Mouse (Mus musculus): Measurements from ENCODE around the gene Zfp467. TPM values are rescaled to one million over a fixed set of nuclear protein-coding genes. Genes with fewer than 3 reads are reported as not detected.

Gene Zfp467
- polyA plus RNA-seq, 1 experiment from 2014 or later = 27.6 TPM

DNA sequence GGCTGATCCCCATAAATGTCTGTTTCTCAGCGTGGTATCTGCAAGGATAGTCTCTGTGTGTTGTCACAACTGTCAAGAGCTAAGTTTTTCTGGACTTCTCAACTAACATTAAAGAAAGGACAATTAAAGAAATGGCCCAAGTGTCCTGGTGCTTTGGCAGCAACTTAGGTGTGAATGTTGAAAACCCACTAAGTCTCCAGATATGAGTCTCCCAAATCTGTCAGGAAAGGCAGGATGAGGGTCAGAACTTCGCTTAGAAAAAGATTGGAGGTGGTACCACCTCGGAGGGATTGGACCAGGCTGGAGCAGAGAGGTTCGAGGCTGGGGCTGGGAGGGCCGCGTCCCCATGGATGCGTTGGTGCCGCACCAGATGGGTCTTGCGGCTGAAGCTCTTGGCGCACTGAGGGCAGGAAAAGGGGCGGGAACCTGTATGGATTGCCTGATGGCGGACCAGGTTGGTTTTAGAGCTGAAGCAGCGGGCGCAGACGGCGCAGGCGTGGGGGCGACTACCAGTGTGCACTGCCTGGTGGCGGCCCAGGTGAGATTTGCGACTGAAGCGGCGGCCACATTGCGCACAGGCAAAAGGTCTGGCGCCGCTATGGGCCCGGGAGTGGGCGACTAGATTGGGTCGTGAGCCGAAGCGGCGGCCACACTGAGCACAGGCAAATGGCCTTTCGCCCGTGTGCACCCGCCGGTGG, 7.8 kb downstream of the Zfp467 start:
- H3K36me3 ChIP-seq = peaks cover 34% of the 10 kb centered on the region
- no peak for ATAC-seq (ENCODE audit: low FRiP score)
- peaks cover 41% of the 10 kb centered on the region for H3K27me3 ChIP-seq (replicated peaks)
- H3K4me2 ChIP-seq = peak overlapping the region; percentile 39
- peaks cover 34% of the 10 kb centered on the region for H3K4me1 ChIP-seq
- H3K9ac ChIP-seq (replicated peaks) = no peak overlapping the region
- 48% methylated on average over 35 of the region's 35 CpGs for WGBS
- no peak overlapping the region for H3K27ac ChIP-seq (replicated peaks)
- no peaks in the 10 kb centered on the region for H3K9me3 ChIP-seq (replicated peaks)
- peak overlapping the region; percentile 18; the same call in 1 of the 2 replicates for H3K4me3 ChIP-seq (replicated peaks)

DNA sequence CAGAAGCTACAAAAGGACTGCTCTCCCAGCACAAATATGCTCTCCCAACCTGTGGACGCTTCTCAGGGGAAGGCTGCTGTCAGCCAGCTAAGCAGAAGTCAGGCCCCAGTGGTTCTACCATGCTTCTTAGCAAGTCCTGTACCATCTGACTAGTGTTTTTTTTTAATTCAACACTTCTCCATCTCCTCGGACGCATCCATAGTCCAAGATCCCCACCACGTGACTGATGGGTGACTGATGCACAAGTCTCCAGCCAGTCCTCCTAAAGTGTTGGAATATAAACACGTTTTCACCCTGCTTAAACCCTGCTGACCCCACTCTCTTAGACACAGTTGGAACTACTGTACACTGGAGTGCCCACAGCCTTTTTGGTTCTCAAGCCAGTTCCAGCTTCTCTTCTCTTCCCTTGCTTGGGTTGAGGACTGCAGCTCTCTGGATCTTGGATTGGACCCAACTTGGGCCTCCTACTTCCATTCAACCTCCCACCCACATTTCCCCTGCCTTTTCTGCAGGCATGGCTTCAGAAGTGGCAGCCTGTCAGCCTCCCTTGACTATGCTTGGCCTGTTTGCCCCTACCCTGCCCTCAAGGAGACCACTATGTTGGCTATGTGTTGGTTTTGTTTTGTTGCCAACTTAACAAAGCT, 9.8 kb downstream of the Zfp467 start:
- no peak overlapping the region for H3K27ac ChIP-seq (replicated peaks)
- no peak overlapping the region for H3K9ac ChIP-seq (replicated peaks)
- no peak for ATAC-seq (ENCODE audit: low FRiP score)
- H3K27me3 ChIP-seq (replicated peaks) = peaks cover 35% of the 10 kb centered on the region
- H3K36me3 ChIP-seq = peaks cover 17% of the 10 kb centered on the region
- H3K4me3 ChIP-seq (replicated peaks) = no peak overlapping the region
- H3K4me2 ChIP-seq = no peak overlapping the region
- WGBS = 82% methylated on average over 5 of the region's 5 CpGs
- no peaks in the 10 kb centered on the region for H3K9me3 ChIP-seq (replicated peaks)
- peaks cover 30% of the 10 kb centered on the region for H3K4me1 ChIP-seq

DNA sequence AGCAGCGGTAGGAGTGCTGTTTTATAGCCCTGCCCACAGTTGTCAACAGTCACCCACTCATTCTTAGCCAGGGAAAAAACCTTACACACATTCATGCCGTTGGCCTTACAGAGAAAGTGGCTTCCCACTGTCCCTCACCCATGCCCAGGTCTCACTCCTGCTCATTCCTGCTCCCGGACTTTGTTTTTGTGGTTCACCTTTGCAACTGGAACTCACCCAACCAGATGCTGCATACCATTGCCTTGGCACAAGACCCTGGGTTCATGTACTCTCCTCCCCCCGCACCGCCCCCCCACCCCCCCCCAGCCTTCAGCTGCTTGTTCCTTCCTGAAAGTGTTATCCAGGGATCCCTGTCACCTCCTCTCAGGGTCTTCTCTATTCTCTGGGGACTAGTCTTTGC, 10.5 kb downstream of the Zfp467 start:
- Histone ChIP-seq H3K9me3 (replicated peaks) (no peaks in the 10 kb centered on the region), H3K27ac (replicated peaks) (no peak overlapping the region), H3K27me3 (replicated peaks) (peaks cover 30% of the 10 kb centered on the region), H3K4me3 (replicated peaks) (no peak overlapping the region), H3K9ac (replicated peaks) (no peak overlapping the region), H3K4me1 (peaks cover 28% of the 10 kb centered on the region), H3K36me3 (peaks cover 17% of the 10 kb centered on the region), H3K4me2 (no peak overlapping the region)
- 56% methylated on average over 5 of the region's 5 CpGs for WGBS
- no peak for ATAC-seq (ENCODE audit: low FRiP score)

DNA sequence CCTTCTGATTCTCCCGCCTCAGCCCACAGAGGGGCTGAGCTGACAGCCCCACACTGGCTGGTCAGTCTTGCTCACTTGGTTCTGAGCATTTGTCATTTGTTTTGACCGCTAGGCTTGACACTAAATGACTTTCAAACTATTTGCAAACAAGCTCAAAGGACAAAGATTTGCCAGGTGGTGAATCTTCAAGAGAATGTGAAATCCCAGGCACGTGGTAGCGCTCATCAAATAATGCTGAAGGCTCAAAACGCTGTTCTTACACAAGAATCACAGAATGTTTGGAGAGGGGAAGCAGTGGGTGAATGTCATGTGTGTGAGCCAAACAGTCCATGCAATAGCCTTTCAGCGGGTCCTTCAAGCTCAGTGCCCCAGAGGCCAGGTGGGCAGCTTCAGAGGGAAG, 11.0 kb downstream of the Zfp467 start:
- no peaks in the 10 kb centered on the region for H3K9me3 ChIP-seq (replicated peaks)
- no peak for ATAC-seq (ENCODE audit: low FRiP score)
- WGBS = 69% methylated on average over 6 of the region's 6 CpGs
- peaks cover 17% of the 10 kb centered on the region for H3K36me3 ChIP-seq
- no peak overlapping the region for H3K27ac ChIP-seq (replicated peaks)
- H3K4me3 ChIP-seq (replicated peaks) = no peak overlapping the region
- H3K27me3 ChIP-seq (replicated peaks) = peaks cover 26% of the 10 kb centered on the region
- peaks cover 24% of the 10 kb centered on the region for H3K4me1 ChIP-seq
- H3K9ac ChIP-seq (replicated peaks) = no peak overlapping the region
- H3K4me2 ChIP-seq = no peak overlapping the region

DNA sequence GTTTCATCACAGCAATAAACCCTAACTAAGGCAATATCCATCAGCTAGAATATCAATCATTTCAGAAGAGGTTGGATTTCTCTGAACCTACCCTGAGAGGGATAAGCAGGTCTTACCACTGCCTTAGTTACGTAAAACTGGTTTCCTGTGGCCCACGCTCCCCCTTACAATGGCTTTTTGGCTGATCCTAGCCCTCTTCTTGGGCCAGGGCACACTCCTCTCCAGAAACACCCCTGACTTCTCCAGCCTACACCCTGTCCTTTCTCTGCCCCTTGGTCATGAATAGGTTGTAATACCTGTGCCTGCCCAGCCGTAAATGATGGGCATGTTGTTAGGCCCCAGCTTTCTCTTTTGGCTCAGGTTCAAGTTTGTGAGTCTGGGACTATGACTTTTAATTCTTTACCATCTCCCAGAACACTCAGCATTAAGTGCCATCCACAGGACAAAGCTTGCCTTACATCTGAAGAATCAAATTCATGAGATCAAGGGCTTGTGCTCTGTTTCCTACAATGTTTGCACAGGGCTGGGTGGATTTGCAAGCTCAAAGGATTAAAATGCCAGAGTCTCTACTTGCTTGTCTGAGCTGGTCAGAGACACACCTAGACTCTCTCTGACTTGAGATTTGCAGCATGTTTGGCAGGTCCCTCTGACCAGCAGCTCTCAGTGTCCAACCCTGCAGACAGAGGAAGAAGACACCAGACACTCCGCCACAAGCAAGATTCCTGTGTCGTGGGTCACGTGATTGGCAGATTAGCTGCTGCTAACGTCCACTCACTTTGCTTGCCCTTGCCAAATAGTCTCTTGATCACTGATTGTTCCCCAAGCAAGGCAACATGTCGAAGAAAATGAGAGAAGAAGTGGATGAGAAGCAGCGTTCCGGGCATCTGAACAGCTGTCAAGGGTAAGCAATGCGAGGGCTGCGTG, 12.5 kb downstream of the Zfp467 start:
- ATAC-seq (ENCODE audit: low FRiP score) = no peak
- no peak overlapping the region for H3K4me2 ChIP-seq
- H3K4me1 ChIP-seq = peaks cover 9% of the 10 kb centered on the region
- WGBS = 75% methylated on average over 12 of the region's 12 CpGs
- no peaks in the 10 kb centered on the region for H3K9me3 ChIP-seq (replicated peaks)
- no peak overlapping the region for H3K4me3 ChIP-seq (replicated peaks)
- peaks cover 8% of the 10 kb centered on the region for H3K36me3 ChIP-seq
- no peak overlapping the region for H3K9ac ChIP-seq (replicated peaks)
- no peak overlapping the region for H3K27ac ChIP-seq (replicated peaks)
- H3K27me3 ChIP-seq (replicated peaks) = peaks cover 12% of the 10 kb centered on the region

DNA sequence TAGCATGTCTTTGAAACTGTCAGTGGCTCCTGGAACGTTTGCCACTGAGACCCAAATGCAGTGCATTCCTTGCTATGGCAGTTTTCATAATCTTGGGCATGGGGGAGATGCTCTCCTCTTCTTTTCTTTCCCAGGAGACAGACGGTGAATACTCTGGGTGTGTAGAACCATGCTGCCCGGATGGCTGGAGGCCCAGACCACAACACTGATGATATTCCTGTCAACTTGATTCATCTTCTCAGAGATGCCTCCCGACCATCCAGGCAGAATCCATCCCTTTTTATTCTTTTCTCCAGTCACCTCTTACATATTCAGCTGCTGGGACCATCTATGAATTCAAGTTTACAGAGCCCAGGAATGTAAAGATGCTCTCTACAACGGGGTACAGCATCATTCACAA, 14.9 kb downstream of the Zfp467 start:
- no peaks in the 10 kb centered on the region for H3K9me3 ChIP-seq (replicated peaks)
- no peak for ATAC-seq (ENCODE audit: low FRiP score)
- no peak overlapping the region for H3K27ac ChIP-seq (replicated peaks)
- H3K4me3 ChIP-seq (replicated peaks) = no peak overlapping the region
- no peaks in the 10 kb centered on the region for H3K36me3 ChIP-seq
- no peaks in the 10 kb centered on the region for H3K27me3 ChIP-seq (replicated peaks)
- 73% methylated on average over 5 of the region's 5 CpGs for WGBS
- H3K9ac ChIP-seq (replicated peaks) = no peak overlapping the region
- H3K4me1 ChIP-seq = no peaks in the 10 kb centered on the region
- H3K4me2 ChIP-seq = no peak overlapping the region

DNA sequence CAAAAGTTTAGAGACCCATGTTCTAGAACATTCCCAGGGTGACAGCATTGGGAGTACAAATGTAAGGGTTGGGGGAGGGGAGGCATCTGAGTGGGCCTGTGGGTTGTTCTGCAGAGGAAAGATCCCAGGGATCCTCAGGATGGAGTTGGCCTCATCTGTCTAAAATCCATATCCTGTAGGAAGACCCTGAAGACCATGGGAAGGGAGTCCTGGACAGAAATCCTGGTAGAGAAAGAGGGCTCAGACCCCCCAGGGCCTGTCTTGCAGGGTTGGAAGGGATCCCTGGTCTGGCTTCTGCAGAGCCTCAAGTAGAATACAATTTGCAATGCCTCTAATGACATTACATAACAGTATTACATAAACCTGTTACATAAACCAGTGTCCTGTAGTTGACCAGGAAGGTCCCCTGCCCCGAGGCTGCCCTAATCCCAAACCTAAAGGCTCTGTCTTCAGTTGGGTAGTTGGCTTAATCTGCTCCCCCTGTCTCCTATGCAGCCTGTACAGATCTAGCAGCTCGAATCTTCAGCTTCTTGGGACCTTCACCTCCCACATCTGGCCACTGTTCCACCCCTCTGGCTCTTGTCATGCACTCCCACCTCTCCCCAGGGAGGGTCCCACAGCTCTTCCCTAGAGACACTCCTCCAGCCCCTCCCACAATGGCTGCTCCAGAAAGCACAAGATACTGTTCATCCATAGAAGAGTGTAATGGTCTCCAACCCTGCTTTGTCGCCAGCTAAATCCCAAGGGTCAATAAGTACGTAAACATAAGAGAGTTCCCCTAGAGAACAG, 16.7 kb downstream of the Zfp467 start:
- H3K9me3 ChIP-seq (replicated peaks) = no peaks in the 10 kb centered on the region
- no peak overlapping the region for H3K27ac ChIP-seq (replicated peaks)
- no peak for ATAC-seq (ENCODE audit: low FRiP score)
- no peak overlapping the region for H3K9ac ChIP-seq (replicated peaks)
- H3K36me3 ChIP-seq = no peaks in the 10 kb centered on the region
- no peak overlapping the region for H3K4me3 ChIP-seq (replicated peaks)
- H3K4me2 ChIP-seq = no peak overlapping the region
- H3K27me3 ChIP-seq (replicated peaks) = no peaks in the 10 kb centered on the region
- WGBS = 63% methylated on average over 4 of the region's 4 CpGs
- no peaks in the 10 kb centered on the region for H3K4me1 ChIP-seq

DNA sequence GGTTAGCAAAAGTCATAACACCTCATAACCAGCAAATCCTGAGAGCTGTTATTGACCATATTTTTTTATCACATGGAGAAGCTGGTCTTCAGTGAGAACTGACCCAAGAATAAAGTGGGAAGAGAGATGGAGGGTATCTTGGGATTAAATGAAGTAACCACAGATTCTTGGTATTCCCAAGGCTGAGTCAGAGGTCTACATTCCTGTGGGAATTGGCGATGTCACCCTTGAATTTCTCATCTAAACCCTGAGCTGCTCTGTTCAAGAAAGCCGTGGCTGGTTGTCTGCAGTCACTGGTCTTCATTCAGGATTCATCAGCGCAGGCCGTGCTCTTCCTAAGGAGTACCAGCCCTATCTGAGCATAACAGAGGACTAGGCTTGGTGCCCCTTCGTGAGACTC, 18.7 kb downstream of the Zfp467 start:
- Histone ChIP-seq H3K9ac (replicated peaks) (no peak overlapping the region), H3K9me3 (replicated peaks) (no peaks in the 10 kb centered on the region), H3K27ac (replicated peaks) (no peak overlapping the region), H3K4me2 (no peak overlapping the region), H3K27me3 (replicated peaks) (no peaks in the 10 kb centered on the region), H3K4me1 (no peaks in the 10 kb centered on the region), H3K36me3 (no peaks in the 10 kb centered on the region), H3K4me3 (replicated peaks) (no peak overlapping the region)
- WGBS = 80% methylated on average over 5 of the region's 5 CpGs
- no peak for ATAC-seq (ENCODE audit: low FRiP score)

DNA sequence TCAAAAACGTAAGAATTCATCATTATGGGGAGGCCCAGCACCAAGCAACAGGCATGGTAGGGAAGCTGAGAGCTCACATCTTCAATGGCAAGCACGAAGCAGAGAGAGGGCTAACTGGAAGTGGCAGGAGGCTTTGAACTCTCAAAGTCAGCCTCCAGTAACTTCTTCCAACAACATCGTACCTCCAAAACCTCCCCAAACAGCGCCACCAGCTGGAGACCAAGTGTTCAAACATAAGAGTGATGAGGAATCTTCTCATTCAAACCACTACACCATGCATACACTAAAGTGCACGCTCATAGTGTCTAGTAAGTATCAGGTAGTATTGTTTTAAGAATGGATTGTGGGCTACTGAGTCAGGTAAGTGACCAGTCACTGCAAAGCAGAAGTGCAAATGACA, 21.6 kb downstream of the Zfp467 start:
- Histone ChIP-seq H3K4me1 (peaks cover 5% of the 10 kb centered on the region; the same call in 1 of the 2 replicates), H3K4me3 (replicated peaks) (no peak overlapping the region), H3K27me3 (replicated peaks) (no peaks in the 10 kb centered on the region), H3K4me2 (no peak overlapping the region), H3K9me3 (replicated peaks) (no peaks in the 10 kb centered on the region), H3K36me3 (no peaks in the 10 kb centered on the region), H3K9ac (replicated peaks) (no peak overlapping the region), H3K27ac (replicated peaks) (no peak overlapping the region)
- ATAC-seq (ENCODE audit: low FRiP score) = no peak
- WGBS = 71% methylated on average over 5 of the region's 5 CpGs

DNA sequence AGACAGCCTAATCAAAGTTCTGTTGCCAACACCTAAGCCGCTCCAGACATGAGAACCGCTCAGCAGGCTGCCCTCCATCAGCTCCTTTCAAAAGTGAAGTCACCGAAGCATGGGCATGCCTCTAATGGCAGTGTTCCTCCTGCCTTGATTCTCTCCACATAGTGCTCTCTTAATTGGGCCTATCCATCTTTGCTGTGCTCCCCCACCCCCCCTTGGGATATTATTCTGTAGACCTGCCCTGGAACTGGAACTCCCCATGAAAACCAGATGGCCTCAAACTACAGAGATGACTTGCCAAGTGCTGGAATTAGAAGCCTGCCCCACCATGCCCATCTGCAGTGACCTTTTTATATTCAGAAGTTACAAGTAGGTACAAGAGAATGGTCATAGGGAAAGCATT, 22.3 kb downstream of the Zfp467 start:
- Histone ChIP-seq H3K9ac (replicated peaks) (no peak overlapping the region), H3K27ac (replicated peaks) (no peak overlapping the region), H3K4me1 (peaks cover 5% of the 10 kb centered on the region; the same call in 1 of the 2 replicates), H3K4me2 (no peak overlapping the region), H3K36me3 (no peaks in the 10 kb centered on the region), H3K27me3 (replicated peaks) (no peaks in the 10 kb centered on the region), H3K9me3 (replicated peaks) (no peaks in the 10 kb centered on the region), H3K4me3 (replicated peaks) (no peak overlapping the region)
- no peak for ATAC-seq (ENCODE audit: low FRiP score)
- 83% methylated on average over 3 of the region's 3 CpGs for WGBS

DNA sequence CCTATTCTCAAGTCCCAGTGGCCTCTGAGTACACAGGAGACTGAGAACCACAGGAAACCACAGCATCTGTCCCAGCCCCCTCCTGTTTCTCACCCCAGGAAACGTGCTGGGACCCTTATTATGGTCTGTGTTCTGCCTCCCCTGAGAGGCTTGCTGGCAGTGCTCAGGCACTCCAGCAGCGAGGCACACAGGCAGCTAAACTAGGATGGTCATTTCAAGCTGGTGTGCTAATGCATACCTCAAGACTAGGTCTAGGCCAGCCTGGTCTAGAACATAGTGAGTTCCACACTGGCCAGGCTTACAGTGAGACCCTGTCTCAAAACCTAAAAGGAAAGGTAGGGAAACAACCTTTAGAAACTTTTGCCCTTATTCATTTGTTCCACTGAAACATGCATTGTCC, 25.0 kb downstream of the Zfp467 start:
- peak; percentile 56; the same call in 1 of the 2 replicates for ATAC-seq (ENCODE audit: low FRiP score)
- Histone ChIP-seq H3K9me3 (replicated peaks) (no peaks in the 10 kb centered on the region), H3K36me3 (peaks cover 20% of the 10 kb centered on the region), H3K4me2 (no peak overlapping the region), H3K4me1 (peaks cover 5% of the 10 kb centered on the region; the same call in 1 of the 2 replicates), H3K9ac (replicated peaks) (no peak overlapping the region), H3K4me3 (replicated peaks) (no peak overlapping the region), H3K27me3 (replicated peaks) (no peaks in the 10 kb centered on the region), H3K27ac (replicated peaks) (no peak overlapping the region)
- 13% methylated on average over 2 of the region's 2 CpGs for WGBS
